Mouse (Mus musculus) liver, postnatal 0 days (tissue): Measurements from ENCODE around the gene Nfib.

Source experiments
- CTCF ChIP-seq: sonication (generic); IDR thresholded peaks from 2 replicates; pipeline ENCODE4 v1.5.1; 2016; ENCODE audit warnings: antibody characterized with exemption, low read depth
- EP300 ChIP-seq: IDR thresholded peaks from 2 replicates; pipeline ENCODE4 v1.6.1; 2016; ENCODE audit warnings: antibody characterized with exemption, low read depth, mild to moderate bottlenecking

DNA sequence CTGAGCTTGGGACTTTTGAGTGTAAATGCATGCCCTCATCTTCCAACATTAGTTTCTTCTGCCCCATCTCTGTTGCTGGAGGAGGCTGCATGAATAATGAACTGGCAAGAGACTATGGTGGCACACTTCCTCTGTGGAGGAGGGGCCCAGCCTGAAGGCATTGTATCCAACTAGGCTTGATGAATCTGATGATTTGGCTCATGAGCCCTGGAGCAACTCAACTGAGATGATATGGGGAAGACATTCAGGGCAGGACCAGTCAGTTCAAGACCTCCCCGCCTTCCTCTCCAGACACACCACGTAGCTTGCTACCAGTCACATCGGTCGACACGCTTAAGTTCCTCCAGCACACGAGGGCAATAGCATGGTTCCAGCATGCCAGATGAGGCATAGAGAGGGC, 22.0 kb downstream of the Nfib start:
- TF ChIP-seq CTCF, result no peak
- TF ChIP-seq EP300, result no peak
